Mouse (Mus musculus): Measurements from ENCODE around the gene Col7a1.

GRCm38 (mm10) chr9:109032435-109032834 is 79.0 kb downstream of the Col7a1 start:
- TF ChIP-seq CTCF (IDR thresholded peaks at IDR 0.05; ENCODE audit: borderline replicate concordance, insufficient read depth, low read length) (no peak), POLR2A (IDR thresholded peaks at IDR 0.05; ENCODE audit: low read depth, low read length) (no peak)
